In the genomic region with DNA sequence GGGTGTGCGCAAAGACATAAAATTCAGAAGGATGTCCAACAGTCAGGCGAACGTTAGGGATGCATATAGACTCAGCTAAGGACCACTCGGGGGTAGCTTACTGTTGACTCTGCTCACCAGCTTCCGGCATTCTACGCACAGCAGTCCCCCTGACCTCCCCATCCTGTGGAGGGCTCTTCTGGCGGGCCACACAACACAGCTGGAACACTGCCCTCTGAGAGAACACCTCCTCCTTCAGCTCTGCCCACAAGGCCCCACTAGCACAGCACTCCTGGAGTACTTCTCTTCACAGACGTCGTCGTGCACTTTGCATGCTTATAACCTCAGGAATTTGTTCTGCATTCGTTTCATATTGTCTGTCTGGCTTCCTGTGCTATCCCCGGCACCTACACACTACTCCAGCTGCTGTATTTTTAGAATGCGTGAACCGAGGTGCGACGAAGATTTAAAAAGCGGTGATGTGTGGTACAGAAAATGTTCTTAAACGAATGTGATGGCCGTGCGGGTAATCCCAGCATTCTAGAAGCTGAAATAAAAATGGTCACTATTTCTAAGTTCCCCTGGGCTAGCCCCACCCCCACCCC, we compare ENCODE assay signal across 9 mouse cellular contexts. TPM values are rescaled to one million over a fixed set of nuclear protein-coding genes. Genes with fewer than 3 reads are reported as not detected.
A peak's percentile ranks its signal among the peaks of the same experiment; 100 is the strongest.
DNase-seq lines count a peak whose midpoint lies in the region; ATAC-seq and TF ChIP-seq lines count a peak whose summit lies in the region.
"Had no signal": no experiment of that assay in that cellular context is flagged by ENCODE, and none has a peak within 500 bp of the region (broad histone marks: within the 10 kb centered on the region; RNA-seq: fewer than 3 reads in every experiment).

No protein-coding gene starts in this region.

- H3K36me3 ChIP-seq in heart, embryonic 12.5 days: peaks cover 4% of the 10 kb centered on the region; the same call in 1 of the 2 replicates
- no peaks in the 10 kb centered on the region for H3K36me3 ChIP-seq in limb, embryonic 11.5 days (ENCODE audit: control insufficient read depth, insufficient read depth, low read length)
- H3K36me3 ChIP-seq in limb, embryonic 10.5 days: no peaks in the 10 kb centered on the region
- H3K36me3 ChIP-seq in forebrain, postnatal 0 days (ENCODE audit: insufficient read depth): peaks cover 3% of the 10 kb centered on the region; the same call in 1 of the 2 replicates

- H3K4me3 ChIP-seq in heart, embryonic 12.5 days: no peak overlapping the region
- no peak overlapping the region for H3K4me3 ChIP-seq in limb, embryonic 11.5 days (ENCODE audit: low read depth, low read length)
- H3K4me3 ChIP-seq in limb, embryonic 10.5 days: no peak overlapping the region
- no peak overlapping the region for H3K4me3 ChIP-seq in forebrain, postnatal 0 days (ENCODE audit: low read depth, low read length)

- intact Hi-C loops in heart, postnatal 10 days (cut with DNase I): no loop called here

- peaks cover 15% of the 10 kb centered on the region for H3K4me1 ChIP-seq in heart, embryonic 12.5 days (replicated peaks)
- H3K4me1 ChIP-seq in limb, embryonic 11.5 days (ENCODE audit: control insufficient read depth, insufficient read depth, low read length): no peaks in the 10 kb centered on the region
- H3K4me1 ChIP-seq in limb, embryonic 10.5 days: peaks cover 5% of the 10 kb centered on the region
- no peaks in the 10 kb centered on the region for H3K4me1 ChIP-seq in forebrain, postnatal 0 days (ENCODE audit: insufficient read depth)

- no peak for TF ChIP-seq CTCF in forebrain, postnatal 0 days (IDR thresholded peaks at IDR 0.05; ENCODE audit: low read depth)

- peak overlapping the region; percentile 41 for H3K4me2 ChIP-seq in heart, embryonic 12.5 days
- no peak overlapping the region for H3K4me2 ChIP-seq in limb, embryonic 11.5 days (ENCODE audit: low read depth, severe bottlenecking)
- H3K4me2 ChIP-seq in forebrain, postnatal 0 days (ENCODE audit: low read depth): no peak overlapping the region

- 42% methylated on average over 20 of the region's 20 CpGs for WGBS in heart, embryonic 12.5 days
- WGBS in limb, embryonic 11.5 days: 68% methylated on average over 20 of the region's 20 CpGs
- WGBS in limb, embryonic 10.5 days: 80% methylated on average over 20 of the region's 20 CpGs
- 63% methylated on average over 20 of the region's 20 CpGs for WGBS in forebrain, postnatal 0 days

- H3K9me3 ChIP-seq in heart, embryonic 12.5 days (replicated peaks): no peaks in the 10 kb centered on the region
- H3K9me3 ChIP-seq in limb, embryonic 11.5 days (ENCODE audit: control insufficient read depth, low read length): no peaks in the 10 kb centered on the region
- no peaks in the 10 kb centered on the region for H3K9me3 ChIP-seq in limb, embryonic 10.5 days (replicated peaks)
- H3K9me3 ChIP-seq in forebrain, postnatal 0 days (ENCODE audit: low read length): no peaks in the 10 kb centered on the region

- no peaks in the 10 kb centered on the region for H3K27me3 ChIP-seq in heart, embryonic 12.5 days (replicated peaks)
- H3K27me3 ChIP-seq in limb, embryonic 11.5 days (ENCODE audit: control insufficient read depth, insufficient read depth, low read length): no peaks in the 10 kb centered on the region
- H3K27me3 ChIP-seq in limb, embryonic 10.5 days (ENCODE audit: low read depth, poor library complexity, severe bottlenecking): no peaks in the 10 kb centered on the region
- no peaks in the 10 kb centered on the region for H3K27me3 ChIP-seq in forebrain, postnatal 0 days (ENCODE audit: insufficient read depth, low read length)

- DNase-seq in heart, postnatal 10 days: no peak
- DNase-seq in limb, embryonic 11.5 days (ENCODE audit: low spot score): no peak
- no peak for DNase-seq in limb, embryonic 10.5 days (ENCODE audit: low spot score)
- peak; percentile 75 for DNase-seq in brain, adult 2 months (ENCODE audit: low read depth, low spot score)
- DNase-seq in lung, postnatal 4 days: peak; percentile 19 to 51
- DNase-seq in gastrocnemius, adult 8-10 months (ENCODE audit: low spot score in 2 of 2): no peak
- DNase-seq in forebrain, postnatal 0 days: no peak
- DNase-seq: cerebellum, postnatal 25 days had no signal

- peak overlapping the region; percentile 28 for H3K27ac ChIP-seq in heart, embryonic 12.5 days (ENCODE audit: poor library complexity, severe bottlenecking)
- no peak overlapping the region for H3K27ac ChIP-seq in limb, embryonic 11.5 days (replicated peaks; ENCODE audit: low read depth, low read length)
- H3K27ac ChIP-seq in limb, embryonic 10.5 days: no peak overlapping the region
- no peak overlapping the region for H3K27ac ChIP-seq in forebrain, postnatal 0 days (ENCODE audit: low read depth, low read length)

- no peak overlapping the region for H3K9ac ChIP-seq in heart, embryonic 12.5 days
- H3K9ac ChIP-seq in limb, embryonic 11.5 days (ENCODE audit: low read length): no peak overlapping the region
- H3K9ac ChIP-seq in forebrain, postnatal 0 days: no peak overlapping the region

- no peak for ATAC-seq in heart, embryonic 12.5 days (ENCODE audit: insufficient number of reproducible peaks, low FRiP score)
- ATAC-seq in limb, embryonic 11.5 days (ENCODE audit: insufficient number of reproducible peaks, low FRiP score, low TSS enrichment, low read depth): 0 out of 2 replicates have a peak, but pooled peaks have one; percentile 21
- no peak for ATAC-seq in forebrain, postnatal 0 days

RNA-seq across cellular contexts. Expression of gene Dgkh, which starts 19.9 kb away (rescaled TPM):
- polyA plus RNA-seq in heart, embryonic 12.5 days (2016; fragmentation: Nextera tagmentation; extraction: Ambion mirVana): 2.5 and 2.8 TPM in 2 replicates
- 10 to 100 TPM; 15.9 to 16.0 TPM for total RNA-seq in heart, postnatal 10 days (2021)
- 0.87 and 1.3 TPM in 2 replicates for polyA plus RNA-seq in limb, embryonic 11.5 days (2014; fragmentation: Nextera tagmentation; extraction: Ambion mirVana)
- polyA plus RNA-seq in limb, embryonic 10.5 days (2016; fragmentation: Nextera tagmentation; extraction: Ambion mirVana): 0.79 and 0.93 TPM in 2 replicates
- 1 to 10 TPM; 1.3 to 2.6 (median 1.9) TPM for total RNA-seq in gastrocnemius, adult 8-10 months (2022)
- 16.2 and 22.3 TPM in 2 replicates for total RNA-seq in forebrain, postnatal 0 days (2014; rRNA removed)
- polyA plus RNA-seq in forebrain, postnatal 0 days (2015; fragmentation: Nextera tagmentation; extraction: Ambion mirVana): 1.4 and 2.7 TPM in 2 replicates

Comparison
In these comparisons a context has a peak if more than half of its experiments do, and no peak if none do; other contexts are left out.
1. DNase-seq: peak in brain, adult 2 months (single experiment) and lung, postnatal 4 days (2 of 2); none in heart, postnatal 10 days (0 of 2), limb, embryonic 11.5 days (single experiment), limb, embryonic 10.5 days (single experiment), gastrocnemius, adult 8-10 months (0 of 2) and forebrain, postnatal 0 days (single experiment).